Mouse (Mus musculus): ENCODE data around the gene Itga2. TPM values are rescaled to one million over a fixed set of nuclear protein-coding genes. Genes with fewer than 3 reads are reported as not detected.

The Itga2 gene
- polyA plus RNA-seq, 1 experiment, result 0.01 TPM

GRCm38 (mm10) chr13:114817751-114818360 lies 114.0 kb downstream of the Itga2 start, which contains the start of gene Mocs2:
Gene Mocs2, plus strand, starts transcription at chr13:114818236.
- Histone ChIP-seq H3K79me2 (ENCODE audit: control insufficient read depth, insufficient read depth) (peaks cover 30% of the 10 kb centered on the region), H3K27me3 (ENCODE audit: control insufficient read depth, insufficient read depth, insufficient read length) (no peaks in the 10 kb centered on the region), H3K4me3 (ENCODE audit: insufficient read depth, poor library complexity, severe bottlenecking) (peak within 1 kb of the TSS; percentile 60), H3K79me3 (ENCODE audit: low read depth) (peaks cover 9% of the 10 kb centered on the region), H3K36me3 (ENCODE audit: control insufficient read depth, insufficient read depth) (peaks cover 4% of the 10 kb centered on the region), H3ac (ENCODE audit: control insufficient read depth, insufficient read length, low read depth) (peak within 1 kb of the TSS; percentile 83)
- no peak for TF ChIP-seq MYOG (IDR thresholded peaks at IDR 0.05; ENCODE audit: control insufficient read depth, extremely low read depth, insufficient read length)
- no peak for TF ChIP-seq CEBPB (IDR thresholded peaks at IDR 0.05; ENCODE audit: low read depth)
- TF ChIP-seq FOSL1 (IDR thresholded peaks at IDR 0.05; ENCODE audit: insufficient read depth, low read length, poor library complexity, severe bottlenecking), result no peak
- no peak for TF ChIP-seq MAX (IDR thresholded peaks at IDR 0.05)
- no peak for TF ChIP-seq USF1 (IDR thresholded peaks at IDR 0.05; ENCODE audit: low read depth)
- TF ChIP-seq CTCF (IDR thresholded peaks at IDR 0.05; ENCODE audit: control insufficient read depth, insufficient read depth, insufficient read length), result no peak
- no peak for TF ChIP-seq MYOD1 (IDR thresholded peaks at IDR 0.05; ENCODE audit: control insufficient read depth, insufficient read length, low read depth)

GRCm38 (mm10) chr13:114809624-114810210 lies 122.2 kb downstream of the Itga2 start:
- Histone ChIP-seq H3ac (ENCODE audit: control insufficient read depth, insufficient read length, low read depth) (no peak overlapping the region), H3K79me2 (ENCODE audit: control insufficient read depth, insufficient read depth) (no peaks in the 10 kb centered on the region), H3K4me3 (ENCODE audit: insufficient read depth, poor library complexity, severe bottlenecking) (no peak overlapping the region), H3K79me3 (ENCODE audit: low read depth) (no peaks in the 10 kb centered on the region), H3K36me3 (ENCODE audit: control insufficient read depth, insufficient read depth) (no peaks in the 10 kb centered on the region), H3K27me3 (ENCODE audit: control insufficient read depth, insufficient read depth, insufficient read length) (no peaks in the 10 kb centered on the region)
- TF ChIP-seq MYOD1 (IDR thresholded peaks at IDR 0.05; ENCODE audit: control insufficient read depth, insufficient read length, low read depth), result no peak
- peak; percentile 37 for TF ChIP-seq FOSL1 (IDR thresholded peaks at IDR 0.05; ENCODE audit: insufficient read depth, low read length, poor library complexity, severe bottlenecking)
- TF ChIP-seq USF1 (IDR thresholded peaks at IDR 0.05; ENCODE audit: low read depth), result no peak

- Histone ChIP-seq H3K79me3 (ENCODE audit: low read depth) (no peaks in the 10 kb centered on the region), H3K27me3 (ENCODE audit: control insufficient read depth, insufficient read depth, insufficient read length) (no peaks in the 10 kb centered on the region), H3K36me3 (ENCODE audit: control insufficient read depth, insufficient read depth) (no peaks in the 10 kb centered on the region), H3ac (ENCODE audit: control insufficient read depth, insufficient read length, low read depth) (no peak overlapping the region), H3K79me2 (ENCODE audit: control insufficient read depth, insufficient read depth) (no peaks in the 10 kb centered on the region), H3K4me3 (ENCODE audit: insufficient read depth, poor library complexity, severe bottlenecking) (no peak overlapping the region)
- TF ChIP-seq MYOD1 (IDR thresholded peaks at IDR 0.05; ENCODE audit: control insufficient read depth, insufficient read length, low read depth) (no peak), CTCF (IDR thresholded peaks at IDR 0.05; ENCODE audit: control insufficient read depth, insufficient read depth, insufficient read length) (no peak), USF1 (IDR thresholded peaks at IDR 0.05; ENCODE audit: low read depth) (no peak), MAX (IDR thresholded peaks at IDR 0.05) (no peak), MYOG (IDR thresholded peaks at IDR 0.05; ENCODE audit: control insufficient read depth, extremely low read depth, insufficient read length) (no peak), CEBPB (IDR thresholded peaks at IDR 0.05; ENCODE audit: low read depth) (no peak), FOSL1 (IDR thresholded peaks at IDR 0.05; ENCODE audit: insufficient read depth, low read length, poor library complexity, severe bottlenecking) (no peak)
Observed at GRCm38 (mm10) chr13:114802971-114803370, 128.9 kb downstream of the Itga2 start.

GRCm38 (mm10) chr13:114801857-114802256 lies 130.0 kb downstream of the Itga2 start:
- no peak overlapping the region for H3ac ChIP-seq (ENCODE audit: control insufficient read depth, insufficient read length, low read depth)
- H3K79me2 ChIP-seq (ENCODE audit: control insufficient read depth, insufficient read depth), result no peaks in the 10 kb centered on the region
- no peaks in the 10 kb centered on the region for H3K27me3 ChIP-seq (ENCODE audit: control insufficient read depth, insufficient read depth, insufficient read length)
- H3K4me3 ChIP-seq (ENCODE audit: insufficient read depth, poor library complexity, severe bottlenecking), result no peak overlapping the region
- TF ChIP-seq CTCF (IDR thresholded peaks at IDR 0.05; ENCODE audit: control insufficient read depth, insufficient read depth, insufficient read length), result no peak
- no peak for TF ChIP-seq USF1 (IDR thresholded peaks at IDR 0.05; ENCODE audit: low read depth)
- no peak for TF ChIP-seq MYOD1 (IDR thresholded peaks at IDR 0.05; ENCODE audit: control insufficient read depth, insufficient read length, low read depth)
- TF ChIP-seq MYOG (IDR thresholded peaks at IDR 0.05; ENCODE audit: control insufficient read depth, extremely low read depth, insufficient read length), result no peak
- TF ChIP-seq FOSL1 (IDR thresholded peaks at IDR 0.05; ENCODE audit: insufficient read depth, low read length, poor library complexity, severe bottlenecking), result no peak
- no peak for TF ChIP-seq MAX (IDR thresholded peaks at IDR 0.05)
- no peak for TF ChIP-seq CEBPB (IDR thresholded peaks at IDR 0.05; ENCODE audit: low read depth)
- no peaks in the 10 kb centered on the region for H3K36me3 ChIP-seq (ENCODE audit: control insufficient read depth, insufficient read depth)
- no peaks in the 10 kb centered on the region for H3K79me3 ChIP-seq (ENCODE audit: low read depth)

- TF ChIP-seq MYOG (IDR thresholded peaks at IDR 0.05; ENCODE audit: control insufficient read depth, extremely low read depth, insufficient read length) (no peak), CTCF (IDR thresholded peaks at IDR 0.05; ENCODE audit: control insufficient read depth, insufficient read depth, insufficient read length) (peak; percentile 30), MAX (IDR thresholded peaks at IDR 0.05) (no peak), CEBPB (IDR thresholded peaks at IDR 0.05; ENCODE audit: low read depth) (no peak), FOSL1 (IDR thresholded peaks at IDR 0.05; ENCODE audit: insufficient read depth, low read length, poor library complexity, severe bottlenecking) (no peak), USF1 (IDR thresholded peaks at IDR 0.05; ENCODE audit: low read depth) (no peak)
- Histone ChIP-seq H3K79me2 (ENCODE audit: control insufficient read depth, insufficient read depth) (no peaks in the 10 kb centered on the region), H3K79me3 (ENCODE audit: low read depth) (no peaks in the 10 kb centered on the region), H3K27me3 (ENCODE audit: control insufficient read depth, insufficient read depth, insufficient read length) (no peaks in the 10 kb centered on the region), H3K36me3 (ENCODE audit: control insufficient read depth, insufficient read depth) (no peaks in the 10 kb centered on the region), H3ac (ENCODE audit: control insufficient read depth, insufficient read length, low read depth) (no peak overlapping the region), H3K4me3 (ENCODE audit: insufficient read depth, poor library complexity, severe bottlenecking) (no peak overlapping the region)
Observed at GRCm38 (mm10) chr13:114793250-114794030, 138.5 kb downstream of the Itga2 start.

Measured in C2C12 (cell line).